Mouse (Mus musculus) left cerebral cortex, postnatal 25 days (tissue): ENCODE data around the gene Gm11983. TPM values are rescaled to one million over a fixed set of nuclear protein-coding genes. Genes with fewer than 3 reads are reported as not detected.
A peak's percentile ranks its signal among the peaks of the same experiment; 100 is the strongest.
"Not testable (repeated sequence)": the region's sequence is repeated elsewhere in the genome, so short reads cannot be mapped to it uniquely, and the experiment has no call there.

Experiments
- DNase-seq, 2 experiments: peaks; one replicate each; pipeline ENCODE4 v3.0.0; 2022; ENCODE audit warnings: low spot score in 2 of 2, mixed read lengths in 1 of 2
- intact Hi-C: fragments of 180-260 bp; cut with DNase I; formaldehyde crosslinking; loops from one replicate; pipeline ENCODE4 v1.15.1; 2025
- total RNA-seq, 2 experiments: library from RNA; stranded (reverse); gene quantifications; 2 replicates each; pipeline ENCODE4 v1.2.3; 2021

The Gm11983 gene
- total RNA-seq, result not detected

GRCm38 (mm10) chr11:6837554-6837953, at the start of gene Gm11983:
Gm11983 (minus strand) TSS chr11:6837654.
- no peak for DNase-seq
- intact Hi-C loops, result no loop called here

- intact Hi-C loops, DNase-seq: not testable (repeated sequence)
Observed at GRCm38 (mm10) chr11:6883045-6883444, 45.6 kb upstream of the Gm11983 start.

- DNase-seq, result no peak
- intact Hi-C loops, result no loop called here
Observed at GRCm38 (mm10) chr11:6881614-6882013, 44.2 kb upstream of the Gm11983 start.

- intact Hi-C loops, result no loop called here
- no peak for DNase-seq
Observed at GRCm38 (mm10) chr11:6877740-6878139, 40.3 kb upstream of the Gm11983 start.

- intact Hi-C loops, result no loop called here
- DNase-seq, result no peak
Observed at GRCm38 (mm10) chr11:6870947-6871346, 33.5 kb upstream of the Gm11983 start.

- no peak for DNase-seq
- intact Hi-C loops, result no loop called here
Observed at GRCm38 (mm10) chr11:6865536-6865935, 28.1 kb upstream of the Gm11983 start.

GRCm38 (mm10) chr11:6862185-6862584, 24.7 kb upstream of the Gm11983 start:
- intact Hi-C loops, result no loop called here
- peak in 1 of 2 experiments; percentile 19 for DNase-seq

- DNase-seq, result no peak
- intact Hi-C loops, result no loop called here
Observed at GRCm38 (mm10) chr11:6859898-6860858, 22.7 kb upstream of the Gm11983 start.

- no peak for DNase-seq
Observed at GRCm38 (mm10) chr11:6859096-6859495, 21.6 kb upstream of the Gm11983 start.

GRCm38 (mm10) chr11:6855942-6856341, 18.5 kb upstream of the Gm11983 start:
- intact Hi-C loops, result no loop called here
- DNase-seq, result no peak

More at GRCm38 (mm10) chr11:6859096-6859495, 21.6 kb upstream of the Gm11983 start:
- intact Hi-C loops, result no loop called here

GRCm38 (mm10) chr11:6853366-6853765, 15.9 kb upstream of the Gm11983 start:
- intact Hi-C loops, DNase-seq: not testable (repeated sequence)

GRCm38 (mm10) chr11:6843831-6844230, 6.4 kb upstream of the Gm11983 start:
- DNase-seq, result no peak
- intact Hi-C loops, result no loop called here

GRCm38 (mm10) chr11:6842160-6842559, 4.7 kb upstream of the Gm11983 start:
- intact Hi-C loops, result no loop called here
- DNase-seq, result peak in 1 of 2 experiments; percentile 55

- intact Hi-C loops, result no loop called here
- DNase-seq, result peak in 1 of 2 experiments; percentile 49
Observed at GRCm38 (mm10) chr11:6840775-6841174, 3.3 kb upstream of the Gm11983 start.

GRCm38 (mm10) chr11:6834636-6835035, 2.8 kb downstream of the Gm11983 start:
- intact Hi-C loops, result no loop called here

GRCm38 (mm10) chr11:6833731-6834130, 3.7 kb downstream of the Gm11983 start:
- intact Hi-C loops, result no loop called here

More at GRCm38 (mm10) chr11:6834636-6835035, 2.8 kb downstream of the Gm11983 start:
- no peak for DNase-seq

GRCm38 (mm10) chr11:6831931-6832330, 5.5 kb downstream of the Gm11983 start:
- intact Hi-C loops, result no loop called here
- no peak for DNase-seq

More at GRCm38 (mm10) chr11:6833731-6834130, 3.7 kb downstream of the Gm11983 start:
- DNase-seq, result no peak

GRCm38 (mm10) chr11:6828196-6828595, 9.3 kb downstream of the Gm11983 start:
- DNase-seq, result no peak
- intact Hi-C loops, result no loop called here

GRCm38 (mm10) chr11:6826157-6826556, 11.3 kb downstream of the Gm11983 start:
- intact Hi-C loops, result no loop called here
- peak in 1 of 2 experiments; percentile 31 for DNase-seq

GRCm38 (mm10) chr11:6823176-6823575, 14.3 kb downstream of the Gm11983 start:
- intact Hi-C loops, result no loop called here
- no peak for DNase-seq

GRCm38 (mm10) chr11:6814486-6814885, 23.0 kb downstream of the Gm11983 start:
- intact Hi-C loops, result no loop called here
- DNase-seq, result no peak
